Mouse (Mus musculus) midbrain, embryonic 13.5 days (tissue): ENCODE measurements around the gene Flywch2. TPM values are rescaled to one million over a fixed set of nuclear protein-coding genes. Genes with fewer than 3 reads are reported as not detected.
"Not testable (repeated sequence)": the region's sequence is repeated elsewhere in the genome, so short reads cannot be mapped to it uniquely, and the experiment has no call there.

ENCODE experiments used
- ATAC-seq: fragments of 200-750 bp; cut with Nextera tagmentation; 2 replicates; pipeline ENCODE4 v1.8.0; 2017; ENCODE audit warnings: mild to moderate bottlenecking, moderate TSS enrichment, moderate library complexity
- H3K27ac ChIP-seq: fragments of 300-500 bp; sonication (generic); 2 replicates; pipeline ENCODE4 v1.5.1; 2015; ENCODE audit warnings: inconsistent platforms, mild to moderate bottlenecking, moderate library complexity
- H3K27me3 ChIP-seq: fragments of 300-500 bp; sonication (generic); 2 replicates; pipeline ENCODE4 v1.6.1; 2015; ENCODE audit warnings: mild to moderate bottlenecking, inconsistent platforms
- H3K36me3 ChIP-seq: fragments of 300-500 bp; sonication (generic); 2 replicates; pipeline ENCODE4 v1.6.1; 2015; ENCODE audit warnings: mild to moderate bottlenecking, inconsistent platforms
- H3K4me1 ChIP-seq: fragments of 300-500 bp; sonication (generic); replicated peaks from 2 replicates; pipeline ENCODE4 v1.6.1; 2015; ENCODE audit warnings: inconsistent platforms
- H3K4me2 ChIP-seq: fragments of 300-500 bp; sonication (generic); replicated peaks from 2 replicates; pipeline ENCODE4 v1.6.1; 2015; ENCODE audit warnings: moderate library complexity, mild to moderate bottlenecking, inconsistent platforms
- H3K4me3 ChIP-seq: fragments of 300-500 bp; sonication (generic); replicated peaks from 2 replicates; pipeline ENCODE4 v1.5.1; 2015; ENCODE audit warnings: mild to moderate bottlenecking, inconsistent platforms
- H3K9ac ChIP-seq: fragments of 300-500 bp; sonication (generic); replicated peaks from 2 replicates; pipeline ENCODE4 v1.6.1; 2015; ENCODE audit warnings: mild to moderate bottlenecking, inconsistent platforms
- H3K9me3 ChIP-seq: fragments of 300-500 bp; sonication (generic); 2 replicates; pipeline ENCODE4 v1.6.1; 2016; ENCODE audit warnings: mild to moderate bottlenecking, inconsistent platforms
- WGBS: fragments of 180-500 bp; shearing (Covaris S2); methylation state at CpG from one replicate; pipeline ENCODE4 v1.1.7; 2015; 5-methylcytosine and 5-hydroxymethylcytosine counted together
- polyA plus RNA-seq: library from polyadenylated mRNA; unstranded; fragments of >200 nt; fragmentation: Nextera tagmentation; extraction: Ambion mirVana; gene quantifications from 2 replicates; pipeline ENCODE4 v1.2.1, GENCODE M21; 2015

Gene Flywch2
- polyA plus RNA-seq, 1 experiment from 2014 or later, result 63.9 TPM

DNA sequence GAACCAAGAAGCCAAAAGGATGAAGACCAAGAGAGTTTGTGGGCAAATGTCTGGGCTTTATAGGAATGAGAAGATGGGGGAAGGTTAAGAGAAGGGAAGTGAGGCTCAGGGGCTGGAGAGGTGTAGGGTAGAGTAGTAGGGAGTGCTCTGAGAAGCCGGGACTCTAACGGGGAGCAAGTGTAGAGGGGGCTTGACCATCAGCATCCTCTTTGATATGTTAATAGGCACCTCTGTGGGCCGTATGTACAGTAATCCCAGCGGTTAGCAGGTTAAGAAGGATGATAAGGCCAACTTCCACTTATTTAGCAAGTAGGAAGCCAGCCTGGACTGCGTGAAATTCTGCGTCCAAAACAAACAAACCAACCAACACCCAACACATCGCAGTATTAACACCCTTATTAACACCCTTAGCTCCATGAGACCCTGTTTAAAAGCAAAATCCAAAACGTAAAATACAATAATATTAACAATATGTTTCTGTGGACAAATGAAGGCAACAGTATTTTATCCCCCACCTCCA lies 3.9 kb upstream of the Flywch2 start:
- H3K9me3 ChIP-seq, result no peaks in the 10 kb centered on the region

GRCm38 (mm10) chr17:23788973-23789372 lies 3.1 kb upstream of the Flywch2 start:
- Histone ChIP-seq H3K4me3 (no peak overlapping the region), H3K9ac (no peak overlapping the region), H3K36me3 (no peaks in the 10 kb centered on the region), H3K9me3 (no peaks in the 10 kb centered on the region), H3K4me1 (peaks cover 38% of the 10 kb centered on the region), H3K27me3 (no peaks in the 10 kb centered on the region), H3K27ac (no peak overlapping the region), H3K4me2 (no peak overlapping the region)
- 93% methylated on average over 4 of the region's 4 CpGs for WGBS
- ATAC-seq, result no peak

More for the DNA sequence above, 3.9 kb upstream of the Flywch2 start:
- Histone ChIP-seq H3K9ac (peak overlapping the region; percentile 81), H3K27me3 (no peaks in the 10 kb centered on the region), H3K4me2 (peak overlapping the region; percentile 64), H3K36me3 (no peaks in the 10 kb centered on the region), H3K4me1 (peaks cover 38% of the 10 kb centered on the region), H3K4me3 (peak overlapping the region; percentile 42), H3K27ac (peak overlapping the region; percentile 94)
- 9% methylated on average over 8 of the region's 8 CpGs for WGBS
- no peak for ATAC-seq

DNA sequence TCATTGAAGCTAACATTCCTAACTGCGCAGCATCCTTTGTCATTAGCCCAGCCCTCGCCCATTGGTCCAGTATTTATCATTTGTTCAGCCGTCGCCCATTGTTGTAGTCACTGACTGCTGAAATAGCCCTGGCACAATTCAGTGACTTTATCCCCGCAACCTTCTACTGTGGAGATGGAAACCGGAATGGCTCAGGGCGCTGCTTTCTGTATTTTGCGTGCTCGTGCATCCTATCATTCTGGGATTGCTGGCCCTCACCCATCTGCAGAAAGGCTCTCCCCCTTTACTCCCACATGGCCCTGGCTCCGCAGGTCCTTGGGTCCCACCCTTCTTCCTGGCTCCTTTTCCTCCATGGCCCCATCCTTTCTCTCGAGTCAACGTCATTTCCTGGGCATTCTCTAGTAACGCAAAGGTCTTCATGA lies 640 bp upstream of the Flywch2 start:
- Histone ChIP-seq H3K4me2 (peak overlapping the region; percentile 63), H3K4me1 (peaks cover 34% of the 10 kb centered on the region), H3K9ac (peak overlapping the region; percentile 86), H3K9me3 (no peaks in the 10 kb centered on the region), H3K27me3 (no peaks in the 10 kb centered on the region), H3K27ac (peak overlapping the region; percentile 90), H3K36me3 (no peaks in the 10 kb centered on the region), H3K4me3 (peak overlapping the region; percentile 54)
- ATAC-seq, result peak; percentile 49
- 11% methylated on average over 13 of the region's 13 CpGs for WGBS

DNA sequence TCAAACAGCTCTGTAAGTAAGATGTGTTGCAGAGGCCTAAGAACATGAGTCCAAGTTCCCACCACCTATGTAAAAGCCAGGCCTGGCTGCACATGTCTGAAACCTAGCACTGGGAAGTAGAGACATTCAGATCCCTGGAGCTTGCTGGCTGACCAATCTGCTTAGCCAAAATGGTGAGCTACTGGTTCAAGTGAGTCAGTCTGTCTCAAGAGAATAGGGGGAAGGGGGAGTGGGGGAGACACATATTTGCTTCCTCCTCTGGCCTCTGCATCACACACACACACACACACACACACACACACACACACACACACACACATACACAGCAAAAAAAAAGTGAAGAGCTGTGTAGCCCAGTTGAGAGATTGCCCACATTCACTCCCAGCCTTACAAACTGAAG lies 2.5 kb downstream of the Flywch2 start:
- Histone ChIP-seq H3K27ac (no peak overlapping the region), H3K4me2 (no peak overlapping the region), H3K4me3 (no peak overlapping the region), H3K9ac (no peak overlapping the region), H3K27me3 (no peaks in the 10 kb centered on the region), H3K4me1 (peaks cover 12% of the 10 kb centered on the region), H3K9me3 (no peaks in the 10 kb centered on the region), H3K36me3 (0 out of 2 replicates have a peak, but pooled peaks cover 7% of the 10 kb centered on the region)
- no peak for ATAC-seq

- H3K36me3 ChIP-seq, result 0 out of 2 replicates have a peak, but pooled peaks cover 7% of the 10 kb centered on the region
- no peak for ATAC-seq
- no peak overlapping the region for H3K4me2 ChIP-seq
- H3K4me3 ChIP-seq, result no peak overlapping the region
- no peak overlapping the region for H3K27ac ChIP-seq
- H3K9ac ChIP-seq, result no peak overlapping the region
- no peaks in the 10 kb centered on the region for H3K9me3 ChIP-seq
- no peaks in the 10 kb centered on the region for H3K27me3 ChIP-seq
- 66% methylated on average over 2 of the region's 2 CpGs for WGBS
- H3K4me1 ChIP-seq, result peaks cover 3% of the 10 kb centered on the region; the same call in 1 of the 2 replicates
Measured at GRCm38 (mm10) chr17:23778447-23778846, 7.4 kb downstream of the Flywch2 start.

GRCm38 (mm10) chr17:23777141-23777540 lies 8.7 kb downstream of the Flywch2 start:
- Histone ChIP-seq H3K4me3 (no peak overlapping the region), H3K36me3 (0 out of 2 replicates have a peak, but pooled peaks cover 7% of the 10 kb centered on the region), H3K4me2 (no peak overlapping the region), H3K9me3 (no peaks in the 10 kb centered on the region), H3K9ac (no peak overlapping the region), H3K27ac (no peak overlapping the region), H3K27me3 (no peaks in the 10 kb centered on the region), H3K4me1 (peaks cover 4% of the 10 kb centered on the region; the same call in 1 of the 2 replicates)
- ATAC-seq, result no peak
- 77% methylated on average over 2 of the region's 2 CpGs for WGBS

GRCm38 (mm10) chr17:23776216-23776615 lies 9.7 kb downstream of the Flywch2 start:
- Histone ChIP-seq H3K27me3 (no peaks in the 10 kb centered on the region), H3K9ac (no peak overlapping the region), H3K36me3 (0 out of 2 replicates have a peak, but pooled peaks cover 7% of the 10 kb centered on the region), H3K4me3 (no peak overlapping the region), H3K27ac (no peak overlapping the region), H3K4me1 (peaks cover 8% of the 10 kb centered on the region; the same call in 1 of the 2 replicates), H3K9me3 (no peaks in the 10 kb centered on the region), H3K4me2 (no peak overlapping the region)
- 79% methylated on average over 10 of the region's 10 CpGs for WGBS
- no peak for ATAC-seq

GRCm38 (mm10) chr17:23774090-23774489 lies 11.8 kb downstream of the Flywch2 start:
- 0 out of 2 replicates have a peak, but pooled peaks have one; percentile 10 for ATAC-seq
- H3K4me1 ChIP-seq, result peaks cover 22% of the 10 kb centered on the region
- H3K36me3 ChIP-seq, result no peaks in the 10 kb centered on the region
- H3K27ac ChIP-seq, result no peak overlapping the region
- no peaks in the 10 kb centered on the region for H3K9me3 ChIP-seq
- no peak overlapping the region for H3K4me3 ChIP-seq
- no peak overlapping the region for H3K9ac ChIP-seq
- H3K27me3 ChIP-seq, result no peaks in the 10 kb centered on the region
- no peak overlapping the region for H3K4me2 ChIP-seq
- 6% methylated on average over 12 of the region's 12 CpGs for WGBS

DNA sequence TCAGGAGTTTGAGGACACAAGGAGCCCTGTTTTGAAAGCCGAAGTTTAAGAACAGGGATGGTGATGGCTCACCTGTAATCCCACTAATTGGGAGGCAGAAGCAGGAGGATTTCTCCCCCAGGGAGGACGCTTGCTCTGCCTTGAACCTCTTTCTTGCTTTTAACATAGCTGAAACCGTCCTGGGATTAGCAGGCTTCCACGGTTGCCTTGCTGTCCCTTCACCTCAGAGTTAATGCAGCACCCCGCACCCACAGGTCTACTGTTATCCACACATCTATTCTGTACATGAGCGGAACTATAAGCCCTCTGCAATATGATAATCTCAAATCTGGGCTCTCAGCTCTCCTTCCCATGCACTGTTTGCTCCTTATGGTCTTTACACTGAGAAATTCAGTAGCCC lies 12.2 kb downstream of the Flywch2 start:
- Histone ChIP-seq H3K9me3 (no peaks in the 10 kb centered on the region), H3K36me3 (peaks cover 2% of the 10 kb centered on the region), H3K27me3 (no peaks in the 10 kb centered on the region), H3K4me1 (peaks cover 27% of the 10 kb centered on the region), H3K9ac (no peak overlapping the region), H3K4me3 (no peak overlapping the region), H3K4me2 (no peak overlapping the region), H3K27ac (no peak overlapping the region)
- 73% methylated on average over 6 of the region's 6 CpGs for WGBS
- no peak for ATAC-seq

GRCm38 (mm10) chr17:23772219-23772556 lies 13.7 kb downstream of the Flywch2 start:
- Histone ChIP-seq H3K4me3 (peak overlapping the region; percentile 85), H3K4me1 (peaks cover 28% of the 10 kb centered on the region), H3K36me3 (peaks cover 12% of the 10 kb centered on the region), H3K27ac (peak overlapping the region; percentile 59; the same call in 1 of the 2 replicates), H3K9ac (peak overlapping the region; percentile 48; the same call in 1 of the 2 replicates), H3K4me2 (peak overlapping the region; percentile 65)
- not testable (repeated sequence) for H3K9me3 ChIP-seq, H3K27me3 ChIP-seq, ATAC-seq
- 77% methylated on average over 2 of the region's 2 CpGs for WGBS

GRCm38 (mm10) chr17:23771284-23772218 lies 14.3 kb downstream of the Flywch2 start, which contains the start of gene Flywch1:
TSS of gene Flywch1 (minus strand) at chr17:23771602.
- Histone ChIP-seq H3K9me3 (no peaks in the 10 kb centered on the region), H3K4me3 (peak within 1 kb of the TSS; percentile 85), H3K4me2 (peak within 1 kb of the TSS; percentile 65), H3K27ac (peak within 1 kb of the TSS; percentile 91), H3K9ac (peak within 1 kb of the TSS; percentile 99), H3K36me3 (peaks cover 16% of the 10 kb centered on the region), H3K27me3 (no peaks in the 10 kb centered on the region), H3K4me1 (peaks cover 28% of the 10 kb centered on the region)
- ATAC-seq, result peak; percentile 98
- WGBS, result 3% methylated on average over 58 of the region's 58 CpGs

GRCm38 (mm10) chr17:23770896-23771283 lies 15.0 kb downstream of the Flywch2 start:
- H3K27me3 ChIP-seq, result no peaks in the 10 kb centered on the region
- H3K4me3 ChIP-seq, result peak overlapping the region; percentile 85
- H3K36me3 ChIP-seq, result peaks cover 18% of the 10 kb centered on the region
- H3K9ac ChIP-seq, result peak overlapping the region; percentile 99
- peak overlapping the region; percentile 91 for H3K27ac ChIP-seq
- peak overlapping the region; percentile 65 for H3K4me2 ChIP-seq
- under 1% methylated on average over 19 of the region's 19 CpGs for WGBS
- no peak for ATAC-seq
- no peaks in the 10 kb centered on the region for H3K9me3 ChIP-seq
- H3K4me1 ChIP-seq, result peaks cover 28% of the 10 kb centered on the region
